Mouse (Mus musculus): Measurements from ENCODE around the gene Slc16a11.

Slc16a11 gene

GRCm38 (mm10) chr11:70225798-70226601 lies 13.4 kb downstream of the Slc16a11 start:
- no peak for ATAC-seq (ENCODE audit: low TSS enrichment)

GRCm38 (mm10) chr11:70226602-70226890 lies 14.0 kb downstream of the Slc16a11 start:
- no peak for ATAC-seq (ENCODE audit: low TSS enrichment)

GRCm38 (mm10) chr11:70227126-70227525 lies 14.6 kb downstream of the Slc16a11 start:
- peak; percentile 75 for ATAC-seq (ENCODE audit: low TSS enrichment)

GRCm38 (mm10) chr11:70227661-70228245 lies 15.2 kb downstream of the Slc16a11 start:
- ATAC-seq (ENCODE audit: low TSS enrichment) = 0 out of 2 replicates have a peak, but pooled peaks have one; percentile 36

GRCm38 (mm10) chr11:70228828-70229227 lies 16.3 kb downstream of the Slc16a11 start:
- ATAC-seq (ENCODE audit: low TSS enrichment) = no peak

- no peak for ATAC-seq (ENCODE audit: low TSS enrichment)
These were observed 16.9 kb downstream of the Slc16a11 start, which contains the start of gene Bcl6b for GRCm38 (mm10) chr11:70229260-70230010. Gene Bcl6b, minus strand, starts transcription at chr11:70229798.

- peak; percentile 45; the same call in 1 of the 2 replicates for ATAC-seq (ENCODE audit: low TSS enrichment)
These were observed 17.7 kb downstream of the Slc16a11 start for GRCm38 (mm10) chr11:70230239-70230727.

GRCm38 (mm10) chr11:70232546-70232945 lies 20.0 kb downstream of the Slc16a11 start:
- ATAC-seq (ENCODE audit: low TSS enrichment) = no peak

GRCm38 (mm10) chr11:70233016-70233415 lies 20.5 kb downstream of the Slc16a11 start:
- no peak for ATAC-seq (ENCODE audit: low TSS enrichment)

- no peak for ATAC-seq (ENCODE audit: low TSS enrichment)
These were observed 21.5 kb downstream of the Slc16a11 start for GRCm38 (mm10) chr11:70234037-70234436.

- no peak for ATAC-seq (ENCODE audit: low TSS enrichment)
These were observed 21.9 kb downstream of the Slc16a11 start for GRCm38 (mm10) chr11:70234497-70234896.

- ATAC-seq (ENCODE audit: low TSS enrichment) = no peak
These were observed 22.8 kb downstream of the Slc16a11 start for GRCm38 (mm10) chr11:70235254-70235900.

- ATAC-seq (ENCODE audit: low TSS enrichment) = no peak
These were observed 24.2 kb downstream of the Slc16a11 start for GRCm38 (mm10) chr11:70236717-70237116.

- peak; percentile 84 for ATAC-seq (ENCODE audit: low TSS enrichment)
These were observed 25.1 kb downstream of the Slc16a11 start, which contains the start of gene 0610010K14Rik for GRCm38 (mm10) chr11:70237457-70238167. Gene 0610010K14Rik, minus strand, starts transcription at chr11:70237914.

GRCm38 (mm10) chr11:70238591-70239440 lies 26.3 kb downstream of the Slc16a11 start:
- ATAC-seq (ENCODE audit: low TSS enrichment) = peak; percentile 3; the same call in 1 of the 2 replicates

- peak; percentile 36 for ATAC-seq (ENCODE audit: low TSS enrichment)
These were observed 27.2 kb downstream of the Slc16a11 start, which contains the start of the genes Gm21988 and Rnasek for GRCm38 (mm10) chr11:70239541-70240279. Gene Gm21988, minus strand, starts transcription at chr11:70239830. Gene Rnasek, minus strand, starts transcription at chr11:70239842.

- no peak for ATAC-seq (ENCODE audit: low TSS enrichment)
These were observed 30.0 kb downstream of the Slc16a11 start for GRCm38 (mm10) chr11:70242591-70242990.

- peak; percentile 41; the same call in 1 of the 2 replicates for ATAC-seq (ENCODE audit: low TSS enrichment)
These were observed 34.7 kb downstream of the Slc16a11 start for GRCm38 (mm10) chr11:70247136-70247845.

- no peak for ATAC-seq (ENCODE audit: low TSS enrichment)
These were observed 37.6 kb downstream of the Slc16a11 start for GRCm38 (mm10) chr11:70250150-70250549.

Measured in frontal cortex, adult (tissue).